Mouse (Mus musculus): ENCODE measurements at regions not wholly inside any gene's neighbourhood (a gene's known extent, or its start where the extent isn't known, plus 50 kb on each side); places are given as distances from the start of the nearest gene placed in this dataset.

DNA sequence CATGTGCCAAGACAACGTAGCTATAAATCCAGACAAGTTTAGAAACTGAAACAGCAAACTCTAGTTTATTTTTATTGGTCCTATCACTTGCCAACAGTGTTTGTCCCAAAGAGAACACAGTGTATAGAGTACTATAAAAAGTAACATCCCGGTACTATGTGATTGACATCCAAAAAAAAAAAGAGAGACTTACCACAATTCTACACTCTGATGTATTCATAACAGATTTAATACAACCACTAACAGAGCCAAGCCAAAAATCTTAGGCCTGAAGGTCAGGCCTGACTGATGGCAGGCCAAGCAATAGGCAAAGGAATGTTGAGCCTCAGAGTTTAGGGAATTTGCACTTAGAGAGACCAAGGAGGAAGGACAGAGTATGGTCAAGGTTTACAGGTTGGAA, 495.9 kb upstream of the Adamts5 start:
- no peak for ATAC-seq (replicated peaks in 1 of 2; ENCODE audit: insufficient read depth in 1 of 2, low FRiP score in 2 of 2, low TSS enrichment in 1 of 2, low read depth in 1 of 2, poor library complexity in 2 of 2, severe bottlenecking in 2 of 2)

DNA sequence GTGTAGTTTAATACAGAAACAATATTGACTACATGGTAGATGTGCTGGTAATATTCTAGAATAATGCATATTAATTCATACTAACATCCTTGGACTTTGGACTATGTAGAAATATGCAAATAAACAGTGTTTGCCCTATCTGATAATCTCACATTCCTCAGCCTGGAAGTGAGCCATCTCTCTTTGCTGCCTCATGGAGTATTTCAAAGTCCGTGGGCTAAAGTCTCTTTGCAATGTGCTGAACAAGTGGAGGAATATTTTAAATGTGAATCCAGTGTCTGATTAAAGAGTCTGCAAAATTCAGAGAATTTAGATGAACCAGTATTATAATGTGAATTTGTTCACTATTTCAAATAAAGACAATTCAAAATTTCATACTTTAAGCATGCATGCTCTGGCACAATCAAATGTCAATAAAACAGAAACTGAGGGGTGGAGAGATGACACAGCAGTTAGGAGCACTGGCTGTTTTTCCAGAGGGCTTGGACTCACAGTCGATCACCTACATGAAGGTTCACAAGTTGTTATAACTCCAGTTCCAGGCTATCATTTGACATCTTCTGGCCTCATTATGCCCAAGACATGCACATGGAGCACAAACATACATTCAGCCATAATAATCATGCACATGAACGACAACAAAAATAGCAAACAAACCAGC, 487.6 kb upstream of the Adamts5 start:
- ATAC-seq (replicated peaks in 1 of 2; ENCODE audit: insufficient read depth in 1 of 2, low FRiP score in 2 of 2, low TSS enrichment in 1 of 2, low read depth in 1 of 2, poor library complexity in 2 of 2, severe bottlenecking in 2 of 2): no peak

DNA sequence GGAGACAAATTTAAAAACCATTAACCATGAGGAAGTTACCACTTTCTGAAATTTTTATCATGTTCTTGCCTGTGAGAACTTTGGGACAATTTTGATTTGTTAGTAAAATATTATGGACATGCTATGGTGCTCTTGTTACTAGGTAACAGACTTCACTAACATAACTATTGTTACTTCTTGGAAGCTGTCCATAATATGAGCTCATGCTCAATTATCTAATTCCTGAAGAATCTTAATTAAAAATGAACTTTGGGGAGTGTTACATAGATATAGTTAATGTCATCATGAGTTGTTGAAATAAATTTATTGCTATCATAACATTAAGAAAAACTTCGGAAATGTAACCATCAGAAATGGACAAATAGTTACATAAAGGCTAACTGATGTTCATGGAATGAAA, 486.5 kb upstream of the Adamts5 start:
- ATAC-seq (replicated peaks in 1 of 2; ENCODE audit: insufficient read depth in 1 of 2, low FRiP score in 2 of 2, low TSS enrichment in 1 of 2, low read depth in 1 of 2, poor library complexity in 2 of 2, severe bottlenecking in 2 of 2): no peak

DNA sequence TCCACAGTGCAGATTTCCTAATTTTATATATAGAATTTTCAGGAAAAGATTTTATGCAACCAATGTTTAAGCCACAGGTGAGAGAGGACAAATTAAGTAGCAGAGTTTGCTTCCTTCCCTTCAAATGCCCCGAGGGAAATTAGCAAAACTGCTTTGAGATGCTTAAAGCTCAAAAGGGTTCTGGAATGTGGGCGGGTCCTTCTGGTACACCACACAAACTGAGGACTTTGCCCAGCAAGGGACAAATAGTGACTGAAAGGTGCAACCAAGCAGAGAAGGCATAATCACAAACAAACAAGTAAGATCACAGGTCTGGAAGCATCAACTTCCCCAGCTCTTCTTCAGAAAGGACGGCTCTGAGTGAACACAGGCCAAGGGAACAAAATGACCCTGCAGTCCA, 476.4 kb upstream of the Adamts5 start:
- no peak for ATAC-seq (replicated peaks in 1 of 2; ENCODE audit: insufficient read depth in 1 of 2, low FRiP score in 2 of 2, low TSS enrichment in 1 of 2, low read depth in 1 of 2, poor library complexity in 2 of 2, severe bottlenecking in 2 of 2)

DNA sequence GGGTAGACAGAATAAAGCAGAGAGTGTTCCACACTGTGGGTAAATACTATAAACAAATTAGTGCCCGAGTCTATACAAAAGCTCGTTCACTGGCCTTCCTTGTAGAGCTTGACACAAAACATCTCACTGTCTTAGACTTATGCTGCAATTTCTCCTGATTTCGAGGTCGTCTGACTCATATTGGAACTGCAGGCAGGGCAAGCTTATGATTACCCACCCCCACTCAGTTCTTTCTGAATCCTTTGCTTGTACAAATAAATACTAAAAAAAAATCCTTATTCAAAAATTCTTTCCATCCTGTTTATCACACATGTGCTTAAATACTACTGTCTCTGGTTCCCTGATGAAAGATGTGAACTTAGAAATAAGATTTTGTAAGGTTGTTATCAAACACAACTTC, 470.0 kb upstream of the Adamts5 start:
- ATAC-seq (replicated peaks in 1 of 2; ENCODE audit: insufficient read depth in 1 of 2, low FRiP score in 2 of 2, low TSS enrichment in 1 of 2, low read depth in 1 of 2, poor library complexity in 2 of 2, severe bottlenecking in 2 of 2): no peak

DNA sequence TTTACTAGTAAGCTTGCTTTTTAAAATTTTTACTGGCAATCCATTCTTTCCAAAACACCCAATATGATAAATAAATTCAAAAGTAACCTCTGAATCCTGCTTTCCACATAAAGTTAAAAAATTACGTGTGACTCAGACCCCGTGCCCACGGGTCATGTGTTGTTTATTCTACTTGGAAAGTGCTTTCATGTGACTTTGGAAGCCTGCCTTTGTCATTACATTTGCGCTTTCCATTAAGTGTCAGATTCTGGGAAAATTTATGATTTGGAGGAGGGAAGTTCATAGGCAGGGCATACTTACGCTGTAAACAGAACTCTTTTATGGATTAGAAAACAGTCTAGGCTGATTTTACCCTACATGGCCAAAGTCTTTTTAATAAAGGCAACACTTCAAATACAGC, 466.8 kb upstream of the Adamts5 start:
- ATAC-seq (replicated peaks in 1 of 2; ENCODE audit: insufficient read depth in 1 of 2, low FRiP score in 2 of 2, low TSS enrichment in 1 of 2, low read depth in 1 of 2, poor library complexity in 2 of 2, severe bottlenecking in 2 of 2): no peak

DNA sequence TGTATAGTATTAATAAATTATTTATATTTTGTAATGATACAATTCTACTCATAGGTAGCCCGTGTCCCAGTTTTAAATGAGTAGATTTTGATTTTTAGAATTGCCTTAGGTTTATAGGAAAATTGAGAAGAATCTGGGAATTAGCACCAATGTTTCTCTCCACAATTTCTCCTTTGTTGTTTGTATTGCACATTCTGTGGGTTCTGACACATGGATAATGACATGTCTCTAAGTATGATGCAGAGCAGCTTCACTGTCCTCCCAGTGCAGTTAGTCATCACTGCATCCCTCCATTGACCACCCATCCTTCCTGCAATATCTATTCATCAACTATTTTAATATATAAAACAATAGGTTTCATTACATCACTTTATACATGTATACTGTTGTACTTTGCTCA, 464.6 kb upstream of the Adamts5 start:
- no peak for ATAC-seq (replicated peaks in 1 of 2; ENCODE audit: insufficient read depth in 1 of 2, low FRiP score in 2 of 2, low TSS enrichment in 1 of 2, low read depth in 1 of 2, poor library complexity in 2 of 2, severe bottlenecking in 2 of 2)

DNA sequence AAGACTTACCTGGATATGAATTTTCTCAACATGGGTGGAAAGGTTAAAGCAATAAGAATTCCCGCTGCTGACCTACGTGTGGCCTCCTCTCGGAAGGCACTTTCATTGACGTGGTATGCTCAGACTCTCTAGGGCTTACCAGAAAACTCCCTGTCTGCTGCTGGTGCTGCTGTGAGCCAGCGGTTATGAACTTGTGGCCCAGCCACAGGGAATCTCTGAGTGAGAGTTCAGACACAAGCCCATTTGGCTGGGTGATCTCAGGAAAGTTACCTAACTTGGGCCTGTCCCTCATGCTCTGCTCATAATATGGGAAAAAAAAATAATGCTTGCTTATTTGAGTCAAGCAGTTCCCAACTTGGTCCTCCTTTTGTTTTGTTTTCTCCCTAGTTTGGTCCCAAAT, 459.5 kb upstream of the Adamts5 start:
- no peak for ATAC-seq (replicated peaks in 1 of 2; ENCODE audit: insufficient read depth in 1 of 2, low FRiP score in 2 of 2, low TSS enrichment in 1 of 2, low read depth in 1 of 2, poor library complexity in 2 of 2, severe bottlenecking in 2 of 2)

DNA sequence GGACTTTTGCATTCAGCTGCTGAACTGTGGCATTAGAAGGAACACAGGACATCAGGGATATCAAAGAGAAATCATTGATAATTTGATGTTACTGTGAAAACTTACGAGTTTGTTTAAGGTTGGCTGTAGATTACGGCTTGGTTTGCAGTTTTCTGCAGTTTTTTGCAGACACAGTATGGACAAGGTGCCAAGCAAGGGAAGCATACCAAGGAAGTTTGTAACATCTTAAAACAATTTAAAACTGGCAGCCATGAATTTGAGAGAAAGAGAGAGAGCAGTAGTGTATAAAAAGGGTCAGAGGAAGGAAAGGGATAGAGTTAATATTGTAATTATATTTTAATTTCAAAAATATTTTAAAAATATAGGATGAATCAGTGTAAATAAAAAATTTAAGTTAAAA, 453.4 kb upstream of the Adamts5 start:
- ATAC-seq (replicated peaks in 1 of 2; ENCODE audit: insufficient read depth in 1 of 2, low FRiP score in 2 of 2, low TSS enrichment in 1 of 2, low read depth in 1 of 2, poor library complexity in 2 of 2, severe bottlenecking in 2 of 2): no peak

DNA sequence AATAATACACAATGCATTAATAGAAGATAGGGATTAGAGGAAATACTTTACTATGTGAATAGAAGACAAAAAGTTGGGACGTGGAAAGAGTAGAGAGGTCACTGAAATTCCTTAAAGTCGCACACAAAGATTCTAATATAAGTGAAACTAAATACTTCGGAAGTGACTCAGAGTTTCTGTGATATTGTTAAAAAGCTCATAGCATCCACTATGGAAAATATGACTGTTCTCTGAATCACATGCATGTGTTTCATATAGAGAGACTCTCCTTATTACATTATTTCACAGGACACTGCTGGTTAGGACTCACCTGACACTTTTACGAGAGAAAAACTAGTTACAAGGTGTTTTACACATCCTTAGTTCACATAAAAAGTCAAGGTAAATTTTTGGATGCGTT, 446.1 kb upstream of the Adamts5 start:
- ATAC-seq (replicated peaks in 1 of 2; ENCODE audit: insufficient read depth in 1 of 2, low FRiP score in 2 of 2, low TSS enrichment in 1 of 2, low read depth in 1 of 2, poor library complexity in 2 of 2, severe bottlenecking in 2 of 2): no peak

DNA sequence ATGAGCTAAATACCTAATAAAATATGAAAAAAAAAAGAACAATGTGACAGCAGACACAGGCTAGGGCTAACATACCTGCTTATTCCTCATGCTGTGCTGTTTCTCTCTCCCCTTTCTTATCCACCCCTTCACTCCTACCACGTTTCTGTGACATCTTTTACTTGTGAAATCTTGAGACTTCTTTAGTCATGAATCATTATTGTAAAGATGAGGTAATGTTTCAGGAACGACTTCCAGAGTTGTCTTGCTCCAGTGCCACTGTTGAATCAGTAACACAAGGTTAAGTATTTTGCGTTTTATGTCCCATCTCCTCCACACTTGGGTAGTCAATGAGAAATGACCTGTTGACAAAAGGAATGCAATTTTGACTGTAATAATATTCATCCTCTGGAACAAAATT, 445.3 kb upstream of the Adamts5 start:
- no peak for ATAC-seq (replicated peaks in 1 of 2; ENCODE audit: insufficient read depth in 1 of 2, low FRiP score in 2 of 2, low TSS enrichment in 1 of 2, low read depth in 1 of 2, poor library complexity in 2 of 2, severe bottlenecking in 2 of 2)

DNA sequence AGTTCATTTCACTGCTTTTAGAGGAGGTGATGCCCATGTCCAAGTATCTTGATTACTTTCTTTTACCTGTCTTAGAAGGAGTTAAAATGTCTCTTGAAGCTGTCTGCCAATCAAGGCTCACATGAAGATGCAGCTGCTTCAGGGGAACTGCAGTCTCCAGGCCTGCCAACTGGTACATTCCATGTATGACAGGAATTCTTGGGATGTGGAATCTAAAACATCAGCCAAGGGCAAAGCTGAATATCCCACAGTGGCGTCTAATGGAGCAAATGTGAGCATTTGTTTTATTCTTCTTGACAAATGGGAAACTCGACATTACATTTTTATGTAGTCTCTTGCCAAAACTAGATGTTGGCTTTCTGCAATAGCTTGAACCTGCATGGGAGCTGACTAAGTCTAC, 438.7 kb upstream of the Adamts5 start:
- no peak for ATAC-seq (replicated peaks in 1 of 2; ENCODE audit: insufficient read depth in 1 of 2, low FRiP score in 2 of 2, low TSS enrichment in 1 of 2, low read depth in 1 of 2, poor library complexity in 2 of 2, severe bottlenecking in 2 of 2)

DNA sequence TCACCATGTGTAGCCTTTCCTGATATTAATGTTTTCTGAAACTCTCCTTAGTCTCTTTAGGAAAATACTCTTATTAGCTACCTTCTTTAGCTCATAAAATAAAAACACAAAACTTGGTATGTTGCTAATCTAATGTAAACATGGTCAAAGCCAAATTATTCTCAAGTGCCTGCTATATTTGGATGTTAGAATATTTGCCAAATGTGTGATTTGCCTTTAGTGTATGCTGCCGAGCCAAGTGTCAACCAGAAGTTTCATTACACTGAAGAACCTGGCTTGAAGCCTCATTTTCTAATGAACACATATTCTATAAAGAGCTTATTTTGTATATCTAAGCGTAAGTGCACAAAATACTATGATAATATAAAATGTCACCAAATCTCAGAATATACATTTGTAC, 423.8 kb upstream of the Adamts5 start:
- no peak for ATAC-seq (replicated peaks in 1 of 2; ENCODE audit: insufficient read depth in 1 of 2, low FRiP score in 2 of 2, low TSS enrichment in 1 of 2, low read depth in 1 of 2, poor library complexity in 2 of 2, severe bottlenecking in 2 of 2)

DNA sequence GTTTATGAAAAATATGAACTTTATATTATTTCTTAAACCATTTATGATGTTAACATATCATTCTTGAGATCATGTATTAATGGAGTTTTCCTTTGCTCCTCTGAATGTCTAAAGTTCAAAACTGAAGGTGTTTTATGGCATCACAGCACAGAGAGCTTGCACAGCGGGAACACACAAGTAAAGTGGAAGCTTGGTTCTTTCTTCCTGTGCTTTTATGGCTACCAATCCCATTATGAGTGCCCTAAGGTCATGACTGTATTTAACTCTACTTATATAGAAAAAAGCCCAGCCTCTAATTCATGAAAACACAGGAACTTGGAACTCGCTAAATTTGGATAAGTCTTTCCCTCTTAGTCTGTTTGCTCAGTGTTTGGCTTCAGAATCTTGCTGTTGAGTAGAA, 417.3 kb upstream of the Adamts5 start:
- no peak for ATAC-seq (replicated peaks in 1 of 2; ENCODE audit: insufficient read depth in 1 of 2, low FRiP score in 2 of 2, low TSS enrichment in 1 of 2, low read depth in 1 of 2, poor library complexity in 2 of 2, severe bottlenecking in 2 of 2)

DNA sequence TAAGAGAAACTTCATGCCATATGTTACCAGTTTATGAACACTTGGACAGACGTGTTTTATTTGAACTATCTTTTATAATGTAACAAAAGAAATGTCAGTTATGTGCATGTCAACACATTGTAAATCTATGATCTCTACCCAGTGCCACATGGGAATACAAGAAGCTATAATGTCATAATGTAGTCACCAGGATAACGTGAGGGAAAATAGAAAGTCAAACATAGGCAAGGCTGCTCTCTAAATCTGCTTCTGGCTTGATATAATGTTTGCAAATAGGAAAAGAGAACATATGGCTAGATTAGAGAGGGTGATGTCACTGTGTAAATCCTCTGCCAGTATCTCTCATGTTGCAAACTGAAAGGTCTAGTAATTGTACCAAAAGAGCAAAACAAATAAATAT, 408.1 kb upstream of the Adamts5 start:
- no peak for ATAC-seq (replicated peaks in 1 of 2; ENCODE audit: insufficient read depth in 1 of 2, low FRiP score in 2 of 2, low TSS enrichment in 1 of 2, low read depth in 1 of 2, poor library complexity in 2 of 2, severe bottlenecking in 2 of 2)

DNA sequence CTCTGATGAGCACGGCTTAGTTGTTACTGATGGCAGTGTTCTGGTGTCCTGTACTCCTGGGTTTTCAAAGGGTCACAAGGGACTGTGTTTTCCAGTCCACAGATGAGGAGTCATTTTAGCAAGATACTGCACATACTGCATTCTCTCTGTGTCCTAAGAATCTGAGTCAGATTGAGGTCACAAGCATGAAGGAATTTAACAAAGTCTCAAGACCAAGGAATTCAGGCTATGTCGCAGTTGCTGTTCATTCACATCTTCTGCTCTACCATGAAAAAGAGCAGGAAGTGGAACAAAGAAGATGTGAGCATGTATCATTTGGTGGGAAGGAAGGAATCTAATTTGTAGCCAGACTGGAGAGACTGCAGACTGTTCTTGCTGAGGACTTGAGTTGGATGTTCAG, 402.2 kb upstream of the Adamts5 start:
- no peak for ATAC-seq (replicated peaks in 1 of 2; ENCODE audit: insufficient read depth in 1 of 2, low FRiP score in 2 of 2, low TSS enrichment in 1 of 2, low read depth in 1 of 2, poor library complexity in 2 of 2, severe bottlenecking in 2 of 2)

DNA sequence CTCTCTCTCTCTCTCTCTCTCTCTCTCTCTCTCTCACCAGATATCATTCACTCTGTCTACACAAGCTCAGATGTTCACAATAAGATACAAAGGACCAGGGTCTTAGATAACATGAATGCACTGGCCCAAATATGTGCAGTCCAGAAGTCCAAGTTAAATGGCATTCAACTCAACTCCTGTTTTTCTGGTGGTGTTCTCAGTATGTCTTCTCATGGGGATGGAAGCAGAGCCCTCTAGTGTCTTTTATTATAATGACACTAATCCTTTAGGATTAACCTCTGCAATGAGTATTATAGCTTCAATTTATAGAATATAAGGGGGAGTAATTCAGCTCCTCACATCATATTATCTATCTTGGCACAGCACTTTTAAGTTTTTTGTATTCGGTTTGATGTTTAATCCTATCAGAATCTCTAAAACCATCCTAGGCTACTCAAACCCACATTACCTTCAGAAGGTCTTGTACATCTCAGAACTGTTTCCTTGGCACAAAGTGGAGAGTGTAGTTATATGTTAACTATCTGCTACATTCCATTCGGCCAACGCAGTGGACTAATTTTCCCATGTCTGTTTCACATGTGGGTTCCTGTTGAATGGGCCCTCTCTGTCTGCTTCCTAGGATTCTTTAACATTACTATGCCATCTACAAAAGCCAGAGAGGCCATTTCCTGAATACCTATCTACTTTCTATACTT, 401.0 kb upstream of the Adamts5 start:
- peak in 1 of 2 experiments; percentile 65; a peak in 2 of 4 replicates for ATAC-seq (replicated peaks in 1 of 2; ENCODE audit: insufficient read depth in 1 of 2, low FRiP score in 2 of 2, low TSS enrichment in 1 of 2, low read depth in 1 of 2, poor library complexity in 2 of 2, severe bottlenecking in 2 of 2)

DNA sequence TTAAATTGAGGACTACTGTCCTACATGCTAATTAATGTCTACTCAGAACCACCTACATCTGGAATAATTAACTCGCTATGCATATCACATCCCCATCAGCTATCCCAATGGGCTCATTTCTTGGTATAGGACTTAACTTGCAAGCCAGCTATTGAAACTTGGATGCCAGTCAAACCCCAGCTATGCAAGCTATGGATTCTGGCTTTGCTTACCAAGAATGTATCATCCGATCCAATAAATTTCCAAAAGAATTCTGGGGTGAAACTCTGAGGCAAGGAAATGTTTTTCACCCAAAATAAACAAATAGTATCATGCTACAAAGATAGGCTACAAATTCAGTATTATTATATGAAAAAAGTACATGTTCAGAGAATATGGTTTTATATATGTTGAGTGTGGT, 392.8 kb upstream of the Adamts5 start:
- no peak for ATAC-seq (replicated peaks in 1 of 2; ENCODE audit: insufficient read depth in 1 of 2, low FRiP score in 2 of 2, low TSS enrichment in 1 of 2, low read depth in 1 of 2, poor library complexity in 2 of 2, severe bottlenecking in 2 of 2)

DNA sequence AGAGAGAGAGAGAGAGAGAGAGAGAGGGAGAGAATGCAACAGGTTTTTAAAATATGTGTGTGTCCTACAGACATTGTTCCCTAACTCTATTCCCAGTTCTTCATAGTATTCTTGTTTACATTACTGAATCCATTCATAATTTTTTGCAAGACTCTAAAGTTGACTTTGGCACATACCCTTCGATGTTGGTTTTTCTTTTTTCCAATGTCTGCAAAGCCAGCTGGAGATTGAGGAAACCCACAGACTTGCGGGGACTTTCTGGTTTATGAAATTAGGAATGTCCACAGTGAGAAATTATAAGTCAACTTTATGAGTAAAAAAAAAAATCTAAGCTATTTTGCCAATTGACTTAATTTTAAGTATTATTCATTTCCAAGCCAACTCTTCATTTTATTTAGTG, 379.7 kb upstream of the Adamts5 start:
- ATAC-seq (replicated peaks in 1 of 2; ENCODE audit: insufficient read depth in 1 of 2, low FRiP score in 2 of 2, low TSS enrichment in 1 of 2, low read depth in 1 of 2, poor library complexity in 2 of 2, severe bottlenecking in 2 of 2): no peak

All from hematopoietic stem cell, adult 5-6 weeks (primary cell).